Mouse (Mus musculus) left cerebral cortex, postnatal 25 days (tissue): ENCODE results near the gene Rcan2. TPM values are rescaled to one million over a fixed set of nuclear protein-coding genes. Genes with fewer than 3 reads are reported as not detected.
"Not testable (repeated sequence)": the region's sequence is repeated elsewhere in the genome, so short reads cannot be mapped to it uniquely, and the experiment has no call there.

Source experiments
- DNase-seq, 2 experiments: peaks; one replicate each; pipeline ENCODE4 v3.0.0; 2022; ENCODE audit warnings: low spot score in 2 of 2, mixed read lengths in 1 of 2
- intact Hi-C: fragments of 180-260 bp; cut with DNase I; formaldehyde crosslinking; loops from one replicate; pipeline ENCODE4 v1.15.1; 2025
- total RNA-seq, 2 experiments: library from RNA; stranded (reverse); gene quantifications; 2 replicates each; pipeline ENCODE4 v1.2.3; 2021

Gene Rcan2
- total RNA-seq, 2 experiments from 2014 or later: 171 to 178 TPM

- no peak for DNase-seq
- intact Hi-C loops: no loop called here
Observed at GRCm38 (mm10) chr17:43822630-43823029, 21.5 kb downstream of the Rcan2 start.

- intact Hi-C loops: no loop called here
Observed at GRCm38 (mm10) chr17:43824781-43825410, 23.7 kb downstream of the Rcan2 start.

GRCm38 (mm10) chr17:43825411-43825785, 24.2 kb downstream of the Rcan2 start:
- intact Hi-C loops, DNase-seq: not testable (repeated sequence)

More at GRCm38 (mm10) chr17:43824781-43825410, 23.7 kb downstream of the Rcan2 start:
- no peak for DNase-seq

GRCm38 (mm10) chr17:43827261-43827660, 26.1 kb downstream of the Rcan2 start:
- intact Hi-C loops: no loop called here
- DNase-seq: no peak

- intact Hi-C loops: no loop called here
- DNase-seq: no peak
Observed at GRCm38 (mm10) chr17:43832401-43833124, 31.4 kb downstream of the Rcan2 start.

GRCm38 (mm10) chr17:43840208-43840607, 39.1 kb downstream of the Rcan2 start:
- DNase-seq: peak in 1 of 2 experiments; percentile 31
- intact Hi-C loops: no loop called here

- DNase-seq: peak in 1 of 2 experiments; percentile 46
- intact Hi-C loops: no loop called here
Observed at GRCm38 (mm10) chr17:43846714-43847113, 45.6 kb downstream of the Rcan2 start.

GRCm38 (mm10) chr17:43848903-43849302, 47.8 kb downstream of the Rcan2 start:
- intact Hi-C loops: no loop called here
- DNase-seq: no peak

GRCm38 (mm10) chr17:43855132-43855531, 54.0 kb downstream of the Rcan2 start:
- intact Hi-C loops: no loop called here

GRCm38 (mm10) chr17:43856081-43856480, 54.9 kb downstream of the Rcan2 start:
- no peak for DNase-seq
- intact Hi-C loops: no loop called here

More at GRCm38 (mm10) chr17:43855132-43855531, 54.0 kb downstream of the Rcan2 start:
- peak in 1 of 2 experiments; percentile 71 for DNase-seq

- no peak for DNase-seq
- intact Hi-C loops: loop anchor here (1.0 kb wide), 2 partner anchors 68 to 170 kb away; partner anchors contain the start of gene Rcan2
Observed at GRCm38 (mm10) chr17:43868808-43869207, 67.7 kb downstream of the Rcan2 start.

- intact Hi-C loops: loop anchor here (1.0 kb wide), 2 partner anchors 68 to 170 kb away; partner anchors contain the start of gene Rcan2
- DNase-seq: peak; percentile 69 to 74
Observed at GRCm38 (mm10) chr17:43869677-43870076, 68.5 kb downstream of the Rcan2 start.

GRCm38 (mm10) chr17:43874417-43874816, 73.3 kb downstream of the Rcan2 start:
- no peak for DNase-seq
- intact Hi-C loops: no loop called here

GRCm38 (mm10) chr17:43877425-43877824, 76.3 kb downstream of the Rcan2 start:
- DNase-seq: no peak
- intact Hi-C loops: no loop called here

GRCm38 (mm10) chr17:43883016-43883415, 81.9 kb downstream of the Rcan2 start:
- DNase-seq: peak; percentile 30 to 46
- intact Hi-C loops: loop anchor here (1.0 to 10.0 kb wide), 3 partner anchors 155 to 372 kb away; no protein-coding TSS in a partner anchor

GRCm38 (mm10) chr17:43886262-43886661, 85.1 kb downstream of the Rcan2 start:
- intact Hi-C loops: loop anchor here (10.0 kb wide), 1 partner anchor 369 kb away; no protein-coding TSS in a partner anchor

GRCm38 (mm10) chr17:43887931-43888330, 86.8 kb downstream of the Rcan2 start:
- intact Hi-C loops: loop anchor here (10.0 kb wide), 1 partner anchor 367 kb away; no protein-coding TSS in a partner anchor
- no peak for DNase-seq

More at GRCm38 (mm10) chr17:43886262-43886661, 85.1 kb downstream of the Rcan2 start:
- DNase-seq: no peak

GRCm38 (mm10) chr17:43897346-43897745, 96.2 kb downstream of the Rcan2 start:
- no peak for DNase-seq
- intact Hi-C loops: no loop called here

GRCm38 (mm10) chr17:43899405-43900092, 98.4 kb downstream of the Rcan2 start:
- DNase-seq: no peak
- intact Hi-C loops: no loop called here

GRCm38 (mm10) chr17:43900133-43900532, 99.0 kb downstream of the Rcan2 start:
- intact Hi-C loops: no loop called here
- no peak for DNase-seq
